Mouse (Mus musculus): ENCODE data around the gene Gdf11. TPM values are rescaled to one million over a fixed set of nuclear protein-coding genes. Genes with fewer than 3 reads are reported as not detected.

Gdf11 gene
- polyA plus RNA-seq, 1 experiment from 2014 or later, result 2.8 TPM

GRCm38 (mm10) chr10:128890383-128891295, 879 bp downstream of the Gdf11 start:
- no peaks in the 10 kb centered on the region for H3K27me3 ChIP-seq (ENCODE audit: control insufficient read depth, insufficient read depth, low read length)
- no peaks in the 10 kb centered on the region for H3K36me3 ChIP-seq (ENCODE audit: control insufficient read depth, insufficient read depth, low read length)
- H3K9me3 ChIP-seq (replicated peaks; ENCODE audit: control insufficient read depth, low read length), result no peaks in the 10 kb centered on the region
- H3K4me2 ChIP-seq (ENCODE audit: low read depth, low read length), result peak overlapping the region; percentile 89
- peak overlapping the region; percentile 79 for H3K9ac ChIP-seq (ENCODE audit: low read length)
- ATAC-seq (ENCODE audit: insufficient read depth, low FRiP score), result no peak
- H3K27ac ChIP-seq (ENCODE audit: low read length), result peak overlapping the region; percentile 90
- under 1% methylated on average over 40 of the region's 40 CpGs for WGBS
- peaks cover 20% of the 10 kb centered on the region for H3K4me1 ChIP-seq (ENCODE audit: control insufficient read depth, insufficient read depth, low read length)
- peak overlapping the region; percentile 77 for H3K4me3 ChIP-seq (replicated peaks; ENCODE audit: low read length)

- H3K27ac ChIP-seq (ENCODE audit: low read length), result no peak overlapping the region
- WGBS, result 27% methylated on average over 2 of the region's 2 CpGs
- H3K4me3 ChIP-seq (replicated peaks; ENCODE audit: low read length), result peak overlapping the region; percentile 77
- no peak for ATAC-seq (ENCODE audit: insufficient read depth, low FRiP score)
- H3K27me3 ChIP-seq (ENCODE audit: control insufficient read depth, insufficient read depth, low read length), result no peaks in the 10 kb centered on the region
- H3K4me1 ChIP-seq (ENCODE audit: control insufficient read depth, insufficient read depth, low read length), result peaks cover 20% of the 10 kb centered on the region
- H3K36me3 ChIP-seq (ENCODE audit: control insufficient read depth, insufficient read depth, low read length), result no peaks in the 10 kb centered on the region
- peak overlapping the region; percentile 79; the same call in 1 of the 2 replicates for H3K9ac ChIP-seq (ENCODE audit: low read length)
- peak overlapping the region; percentile 89 for H3K4me2 ChIP-seq (ENCODE audit: low read depth, low read length)
- H3K9me3 ChIP-seq (replicated peaks; ENCODE audit: control insufficient read depth, low read length), result no peaks in the 10 kb centered on the region
Observed at GRCm38 (mm10) chr10:128889846-128890245, 1.7 kb downstream of the Gdf11 start.

GRCm38 (mm10) chr10:128888941-128889827, 2.3 kb downstream of the Gdf11 start:
- peak overlapping the region; percentile 30 for H3K4me3 ChIP-seq (replicated peaks; ENCODE audit: low read length)
- ATAC-seq (ENCODE audit: insufficient read depth, low FRiP score), result peak; percentile 31; the same call in 1 of the 2 replicates
- WGBS, result under 1% methylated on average over 7 of the region's 7 CpGs
- no peaks in the 10 kb centered on the region for H3K9me3 ChIP-seq (replicated peaks; ENCODE audit: control insufficient read depth, low read length)
- H3K4me1 ChIP-seq (ENCODE audit: control insufficient read depth, insufficient read depth, low read length), result peaks cover 20% of the 10 kb centered on the region
- H3K4me2 ChIP-seq (ENCODE audit: low read depth, low read length), result peak overlapping the region; percentile 89
- H3K36me3 ChIP-seq (ENCODE audit: control insufficient read depth, insufficient read depth, low read length), result no peaks in the 10 kb centered on the region
- H3K9ac ChIP-seq (ENCODE audit: low read length), result peak overlapping the region; percentile 56
- H3K27me3 ChIP-seq (ENCODE audit: control insufficient read depth, insufficient read depth, low read length), result no peaks in the 10 kb centered on the region
- peak overlapping the region; percentile 19 for H3K27ac ChIP-seq (ENCODE audit: low read length)

- no peak overlapping the region for H3K4me2 ChIP-seq (ENCODE audit: low read depth, low read length)
- H3K27me3 ChIP-seq (ENCODE audit: control insufficient read depth, insufficient read depth, low read length), result no peaks in the 10 kb centered on the region
- H3K36me3 ChIP-seq (ENCODE audit: control insufficient read depth, insufficient read depth, low read length), result no peaks in the 10 kb centered on the region
- no peaks in the 10 kb centered on the region for H3K9me3 ChIP-seq (replicated peaks; ENCODE audit: control insufficient read depth, low read length)
- 86% methylated on average over 5 of the region's 5 CpGs for WGBS
- no peaks in the 10 kb centered on the region for H3K4me1 ChIP-seq (ENCODE audit: control insufficient read depth, insufficient read depth, low read length)
- no peak overlapping the region for H3K9ac ChIP-seq (ENCODE audit: low read length)
- no peak overlapping the region for H3K4me3 ChIP-seq (replicated peaks; ENCODE audit: low read length)
- no peak overlapping the region for H3K27ac ChIP-seq (ENCODE audit: low read length)
- ATAC-seq (ENCODE audit: insufficient read depth, low FRiP score), result no peak
Observed at GRCm38 (mm10) chr10:128882067-128882466, 9.5 kb downstream of the Gdf11 start.

- no peak overlapping the region for H3K9ac ChIP-seq (ENCODE audit: low read length)
- no peaks in the 10 kb centered on the region for H3K9me3 ChIP-seq (replicated peaks; ENCODE audit: control insufficient read depth, low read length)
- no peak overlapping the region for H3K4me3 ChIP-seq (replicated peaks; ENCODE audit: low read length)
- no peaks in the 10 kb centered on the region for H3K27me3 ChIP-seq (ENCODE audit: control insufficient read depth, insufficient read depth, low read length)
- H3K4me1 ChIP-seq (ENCODE audit: control insufficient read depth, insufficient read depth, low read length), result no peaks in the 10 kb centered on the region
- no peak for ATAC-seq (ENCODE audit: insufficient read depth, low FRiP score)
- WGBS, result 88% methylated on average over 2 of the region's 2 CpGs
- no peak overlapping the region for H3K27ac ChIP-seq (ENCODE audit: low read length)
- peaks cover 7% of the 10 kb centered on the region; the same call in 1 of the 2 replicates for H3K36me3 ChIP-seq (ENCODE audit: control insufficient read depth, insufficient read depth, low read length)
- no peak overlapping the region for H3K4me2 ChIP-seq (ENCODE audit: low read depth, low read length)
Observed at GRCm38 (mm10) chr10:128878811-128879210, 12.7 kb downstream of the Gdf11 start.

- no peak overlapping the region for H3K4me2 ChIP-seq (ENCODE audit: low read depth, low read length)
- H3K36me3 ChIP-seq (ENCODE audit: control insufficient read depth, insufficient read depth, low read length), result peaks cover 11% of the 10 kb centered on the region; the same call in 1 of the 2 replicates
- H3K4me3 ChIP-seq (replicated peaks; ENCODE audit: low read length), result no peak overlapping the region
- no peaks in the 10 kb centered on the region for H3K27me3 ChIP-seq (ENCODE audit: control insufficient read depth, insufficient read depth, low read length)
- no peak overlapping the region for H3K27ac ChIP-seq (ENCODE audit: low read length)
- H3K9ac ChIP-seq (ENCODE audit: low read length), result no peak overlapping the region
- ATAC-seq (ENCODE audit: insufficient read depth, low FRiP score), result no peak
- no peaks in the 10 kb centered on the region for H3K4me1 ChIP-seq (ENCODE audit: control insufficient read depth, insufficient read depth, low read length)
- H3K9me3 ChIP-seq (replicated peaks; ENCODE audit: control insufficient read depth, low read length), result no peaks in the 10 kb centered on the region
Observed at GRCm38 (mm10) chr10:128878291-128878690, 13.2 kb downstream of the Gdf11 start.

GRCm38 (mm10) chr10:128870341-128870740, 21.2 kb downstream of the Gdf11 start:
- WGBS, result 88% methylated on average over 3 of the region's 3 CpGs
- Histone ChIP-seq H3K4me1 (ENCODE audit: control insufficient read depth, insufficient read depth, low read length) (no peaks in the 10 kb centered on the region), H3K4me2 (ENCODE audit: low read depth, low read length) (no peak overlapping the region), H3K9ac (ENCODE audit: low read length) (no peak overlapping the region), H3K9me3 (replicated peaks; ENCODE audit: control insufficient read depth, low read length) (no peaks in the 10 kb centered on the region), H3K4me3 (replicated peaks; ENCODE audit: low read length) (no peak overlapping the region), H3K27me3 (ENCODE audit: control insufficient read depth, insufficient read depth, low read length) (no peaks in the 10 kb centered on the region), H3K36me3 (ENCODE audit: control insufficient read depth, insufficient read depth, low read length) (peaks cover 26% of the 10 kb centered on the region), H3K27ac (ENCODE audit: low read length) (no peak overlapping the region)
- no peak for ATAC-seq (ENCODE audit: insufficient read depth, low FRiP score)

- Histone ChIP-seq H3K27me3 (ENCODE audit: control insufficient read depth, insufficient read depth, low read length) (no peaks in the 10 kb centered on the region), H3K9ac (ENCODE audit: low read length) (no peak overlapping the region), H3K4me3 (replicated peaks; ENCODE audit: low read length) (no peak overlapping the region), H3K27ac (ENCODE audit: low read length) (no peak overlapping the region), H3K4me2 (ENCODE audit: low read depth, low read length) (no peak overlapping the region), H3K4me1 (ENCODE audit: control insufficient read depth, insufficient read depth, low read length) (no peaks in the 10 kb centered on the region), H3K9me3 (replicated peaks; ENCODE audit: control insufficient read depth, low read length) (no peaks in the 10 kb centered on the region), H3K36me3 (ENCODE audit: control insufficient read depth, insufficient read depth, low read length) (peaks cover 16% of the 10 kb centered on the region)
- ATAC-seq (ENCODE audit: insufficient read depth, low FRiP score), result no peak
- WGBS, result 95% methylated on average over 1 of the region's 1 CpGs
Observed at GRCm38 (mm10) chr10:128866518-128866917, 25.0 kb downstream of the Gdf11 start.

- no peak for ATAC-seq (ENCODE audit: insufficient read depth, low FRiP score)
- no peak overlapping the region for H3K4me3 ChIP-seq (replicated peaks; ENCODE audit: low read length)
- no peaks in the 10 kb centered on the region for H3K9me3 ChIP-seq (replicated peaks; ENCODE audit: control insufficient read depth, low read length)
- H3K27me3 ChIP-seq (ENCODE audit: control insufficient read depth, insufficient read depth, low read length), result no peaks in the 10 kb centered on the region
- no peaks in the 10 kb centered on the region for H3K4me1 ChIP-seq (ENCODE audit: control insufficient read depth, insufficient read depth, low read length)
- H3K9ac ChIP-seq (ENCODE audit: low read length), result no peak overlapping the region
- H3K36me3 ChIP-seq (ENCODE audit: control insufficient read depth, insufficient read depth, low read length), result peaks cover 13% of the 10 kb centered on the region
- no peak overlapping the region for H3K27ac ChIP-seq (ENCODE audit: low read length)
- 90% methylated on average over 3 of the region's 3 CpGs for WGBS
- H3K4me2 ChIP-seq (ENCODE audit: low read depth, low read length), result no peak overlapping the region
Observed at GRCm38 (mm10) chr10:128866042-128866441, 25.5 kb downstream of the Gdf11 start.

Measured in stomach, embryonic 16.5 days (tissue).